Mouse (Mus musculus): Measurements from ENCODE around the gene Car14.
"Not testable (repeated sequence)": the region's sequence is repeated elsewhere in the genome, so short reads cannot be mapped to it uniquely, and the experiment has no call there.

Car14 gene

DNA sequence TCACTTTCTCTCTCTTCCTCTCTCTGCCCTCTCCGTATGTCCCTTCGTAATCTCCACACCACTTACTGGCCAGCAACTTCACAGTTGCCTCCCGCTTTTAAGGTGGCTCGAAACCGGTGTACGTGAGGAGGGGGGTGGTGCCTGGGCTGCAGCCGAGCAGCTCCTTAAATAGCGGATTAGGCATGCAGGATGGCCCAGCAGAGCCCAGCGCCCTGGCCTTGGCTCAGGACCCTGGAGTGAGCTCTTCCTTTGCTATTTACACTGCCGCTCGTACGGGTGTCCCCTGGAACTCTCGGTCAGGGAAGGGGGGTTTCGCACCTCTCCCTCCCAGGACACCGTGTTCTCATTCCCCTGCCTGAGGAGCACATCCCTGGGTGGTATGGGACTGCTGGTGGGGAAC lies at the start of gene Car14:
TSS of gene Car14 (minus strand) at position 124 of the 400 bp plus-strand sequence.
- DNase-seq (ENCODE audit: low spot score), result no peak

DNA sequence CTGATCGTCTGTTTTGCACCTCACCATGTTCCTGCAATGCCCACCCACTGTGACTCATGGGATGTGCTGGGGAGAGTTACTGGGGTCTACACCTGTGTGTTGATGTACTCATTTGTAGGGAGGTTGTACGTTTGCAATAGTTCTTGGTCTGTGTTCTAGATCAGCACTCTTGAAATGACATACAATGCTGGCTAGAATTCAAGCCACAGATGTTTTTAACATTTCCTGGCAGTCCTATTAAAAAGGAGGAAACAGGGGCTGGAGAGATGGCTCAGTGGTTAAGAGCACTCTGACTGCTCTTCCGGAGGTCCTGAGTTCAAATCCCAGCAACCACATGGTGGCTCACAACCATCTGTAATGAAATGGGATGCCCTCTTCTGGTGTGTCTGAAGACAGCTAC lies 49.0 kb upstream of the Car14 start:
- no peak for DNase-seq (ENCODE audit: low spot score)

DNA sequence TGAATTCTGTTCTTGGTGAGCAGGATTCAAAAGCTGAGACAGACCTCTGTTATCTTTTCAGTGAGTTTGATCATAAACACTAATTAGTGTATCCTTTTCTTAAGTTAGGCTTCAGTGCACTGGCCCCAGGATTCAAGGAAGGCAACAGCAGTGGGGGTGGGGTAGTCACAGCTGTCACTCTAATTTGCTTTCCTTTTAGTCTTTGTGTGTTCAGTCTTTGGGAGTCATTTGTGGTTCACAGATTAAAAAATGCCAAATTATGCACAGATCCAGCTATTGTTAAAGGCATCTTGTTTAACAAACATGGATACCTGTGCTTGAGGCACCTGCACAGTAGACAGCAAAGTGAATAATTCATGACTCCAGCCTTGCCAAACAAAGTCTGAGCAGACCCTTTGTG lies 48.5 kb upstream of the Car14 start:
- DNase-seq (ENCODE audit: low spot score), result no peak

DNA sequence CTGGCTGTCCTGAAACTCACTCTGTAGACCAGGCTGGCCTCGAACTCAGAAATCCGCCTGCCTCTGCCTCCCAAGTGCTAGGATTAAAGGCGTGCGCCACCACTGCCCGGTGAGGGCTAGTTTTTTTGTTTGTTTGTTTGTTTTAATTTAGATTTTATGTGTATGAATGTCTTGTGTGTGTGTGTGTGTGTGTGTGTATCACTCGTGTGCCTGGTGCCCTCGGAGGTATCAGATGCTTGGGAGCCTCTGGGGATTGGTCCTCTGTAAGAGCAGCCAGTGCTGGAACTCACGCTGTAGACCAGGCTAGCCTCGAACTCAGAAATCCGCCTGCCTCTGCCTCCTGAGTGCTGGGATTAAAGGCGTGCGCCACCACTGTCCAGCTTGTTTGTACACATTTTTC lies 47.1 kb upstream of the Car14 start:
- not testable (repeated sequence) for DNase-seq (ENCODE audit: low spot score)

DNA sequence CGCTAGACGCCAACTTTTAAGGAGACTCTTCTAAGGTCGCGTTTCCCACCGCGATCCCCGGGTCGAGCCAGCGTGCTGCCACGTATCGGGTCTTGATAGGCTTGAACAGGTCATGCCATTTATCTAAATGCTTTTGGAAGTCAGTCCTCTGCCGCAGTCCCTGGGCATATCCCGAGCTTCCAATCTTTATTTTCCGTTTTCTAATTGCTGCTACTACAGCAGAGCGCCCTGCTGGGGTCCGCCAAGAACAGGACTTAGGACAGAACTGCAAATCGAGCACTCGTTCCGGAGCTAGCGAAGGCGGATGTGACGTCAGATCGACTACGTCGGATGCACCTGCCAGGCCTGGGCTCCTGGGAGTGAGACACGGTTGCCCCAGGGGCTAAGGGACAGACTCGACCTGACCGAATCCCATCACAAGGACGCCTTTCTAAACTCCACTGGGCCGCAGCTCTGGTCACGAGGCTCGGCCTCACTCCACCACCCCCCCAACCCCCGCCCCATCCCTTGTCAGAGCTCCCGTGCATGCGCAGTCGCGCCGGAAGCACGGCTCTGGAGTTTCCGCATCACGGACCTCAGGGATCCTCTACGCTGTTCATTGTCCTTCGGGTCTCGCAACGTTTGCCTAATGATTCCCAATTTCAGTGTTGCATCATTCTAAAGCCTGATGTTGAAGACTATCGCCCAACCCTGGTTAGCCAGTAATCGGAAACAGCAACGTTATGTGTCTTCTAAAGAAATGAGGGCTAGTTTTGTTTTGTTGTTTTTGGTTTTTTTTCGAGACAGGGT lies 46.5 kb upstream of the Car14 start:
- DNase-seq (ENCODE audit: low spot score), result peak; percentile 77

DNA sequence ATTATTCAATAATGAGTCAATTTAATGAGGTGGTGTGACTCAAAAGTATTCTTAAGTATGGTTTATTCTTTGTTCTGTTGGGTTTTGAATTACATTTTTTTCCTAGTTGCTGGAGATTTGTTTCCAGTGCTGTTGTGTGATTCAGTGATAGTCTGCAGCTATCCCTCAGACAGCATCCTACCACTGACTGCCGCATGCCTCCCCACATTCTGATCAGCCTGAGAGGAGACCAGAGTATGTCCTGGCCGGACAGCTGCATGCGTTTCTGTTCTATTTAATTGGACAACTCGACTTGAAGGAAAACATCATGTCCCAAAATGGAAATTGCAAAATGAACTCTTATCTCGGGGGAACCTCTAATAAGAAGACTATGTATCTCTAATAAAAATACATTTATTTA lies 43.8 kb upstream of the Car14 start:
- DNase-seq (ENCODE audit: low spot score), result no peak

DNA sequence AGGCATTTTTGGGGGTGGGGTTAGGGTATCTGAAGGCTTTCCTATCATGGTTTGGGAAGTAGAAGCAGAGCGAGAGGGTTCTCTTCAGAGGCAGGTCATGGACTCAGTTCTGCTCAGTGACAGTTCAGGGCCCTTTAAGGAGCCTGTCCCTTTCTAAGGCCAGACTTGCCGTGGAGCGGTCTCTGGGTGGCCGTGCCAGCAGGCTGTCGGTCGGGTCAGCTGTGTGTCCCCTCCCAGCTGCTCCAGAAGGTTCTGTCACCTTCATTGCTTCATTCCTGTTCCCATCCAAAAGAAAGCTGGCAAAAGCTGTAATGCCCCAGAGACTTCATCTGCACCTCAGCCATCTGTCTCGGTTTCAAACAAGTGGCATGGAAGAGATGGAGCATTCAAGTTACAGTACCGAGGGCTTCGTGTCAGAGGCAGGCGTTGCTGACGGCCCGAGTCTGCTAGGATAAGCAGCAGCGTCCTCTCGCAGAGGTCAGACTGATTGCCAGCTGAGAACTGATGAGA lies 41.3 kb upstream of the Car14 start:
- no peak for DNase-seq (ENCODE audit: low spot score)

DNA sequence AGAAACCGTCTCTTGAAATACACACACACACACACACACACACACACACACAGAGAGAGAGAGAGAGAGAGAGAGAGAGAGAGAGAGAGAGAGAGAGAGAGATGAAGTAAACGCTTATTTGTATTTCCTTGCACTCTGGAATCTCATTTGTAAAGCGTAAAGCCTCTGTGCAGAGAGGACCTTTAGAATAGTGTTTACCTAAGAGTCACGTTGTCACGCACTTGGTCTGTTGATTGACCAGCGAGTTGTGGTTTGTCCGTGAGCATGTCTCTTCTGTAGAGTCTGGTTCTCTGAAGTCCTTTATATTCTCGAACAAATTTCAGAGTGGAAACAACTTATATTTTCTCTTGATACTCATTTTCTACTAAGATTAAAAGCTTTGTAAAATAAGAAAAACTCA lies 40.3 kb upstream of the Car14 start:
- DNase-seq (ENCODE audit: low spot score), result no peak

DNA sequence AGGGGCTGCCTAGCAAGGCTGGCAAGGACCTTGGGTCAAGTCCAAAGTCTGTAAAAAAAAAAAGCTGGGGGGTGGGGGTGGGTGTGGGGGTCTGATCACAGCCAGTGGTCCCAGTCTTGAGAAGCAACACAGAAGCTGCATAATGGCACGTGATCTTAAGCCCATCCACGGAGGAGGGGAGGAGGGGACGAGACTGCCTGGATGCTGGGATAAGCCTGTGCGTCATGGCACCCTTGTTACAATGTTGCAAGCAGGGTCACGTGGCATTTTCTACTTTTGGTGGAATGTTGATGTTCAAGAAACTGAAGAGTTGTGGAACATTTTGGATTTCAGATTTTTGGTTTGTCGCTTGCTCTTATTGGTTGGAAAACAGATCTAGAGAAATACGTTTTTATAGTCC lies 38.7 kb upstream of the Car14 start:
- DNase-seq (ENCODE audit: low spot score), result no peak

DNA sequence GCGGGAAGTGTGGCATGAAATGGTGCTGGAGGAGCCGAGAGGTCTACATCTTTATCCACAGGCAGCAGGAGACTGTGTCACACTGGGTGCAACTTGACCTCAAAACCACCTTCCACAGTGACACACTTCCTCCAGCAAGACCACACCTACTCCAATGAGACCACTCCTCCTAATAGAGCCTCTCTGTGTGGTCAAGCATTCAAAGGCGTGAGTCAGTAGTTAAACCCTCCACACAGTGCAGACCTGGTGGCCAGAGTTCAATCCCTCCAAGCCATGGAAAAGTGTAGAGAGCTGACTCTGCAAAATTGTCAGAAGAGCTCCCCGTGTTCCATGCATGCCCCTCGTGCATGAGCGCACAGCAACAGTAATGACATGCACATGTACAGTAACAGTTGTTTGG lies 38.3 kb upstream of the Car14 start:
- no peak for DNase-seq (ENCODE audit: low spot score)

DNA sequence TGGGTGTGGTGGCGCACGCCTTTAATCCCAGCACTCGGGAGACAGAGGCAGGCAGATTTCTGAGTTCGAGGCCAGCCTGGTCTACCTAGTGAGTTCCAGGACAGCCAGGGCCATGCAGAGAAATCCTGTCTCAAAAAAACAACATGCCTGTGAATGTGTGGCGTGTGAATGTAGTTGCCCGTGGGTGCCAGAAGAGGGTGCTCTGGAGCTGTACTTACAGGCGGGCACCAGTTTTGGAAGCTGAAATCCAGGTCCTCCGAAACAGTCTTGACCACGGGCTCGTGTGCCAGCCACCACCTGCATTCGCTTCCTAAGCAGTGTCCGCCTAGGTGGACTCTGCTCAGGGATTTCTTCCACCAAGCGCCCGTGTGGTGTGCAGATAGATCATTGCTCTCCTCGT lies 34.3 kb upstream of the Car14 start:
- no peak for DNase-seq (ENCODE audit: low spot score)

DNA sequence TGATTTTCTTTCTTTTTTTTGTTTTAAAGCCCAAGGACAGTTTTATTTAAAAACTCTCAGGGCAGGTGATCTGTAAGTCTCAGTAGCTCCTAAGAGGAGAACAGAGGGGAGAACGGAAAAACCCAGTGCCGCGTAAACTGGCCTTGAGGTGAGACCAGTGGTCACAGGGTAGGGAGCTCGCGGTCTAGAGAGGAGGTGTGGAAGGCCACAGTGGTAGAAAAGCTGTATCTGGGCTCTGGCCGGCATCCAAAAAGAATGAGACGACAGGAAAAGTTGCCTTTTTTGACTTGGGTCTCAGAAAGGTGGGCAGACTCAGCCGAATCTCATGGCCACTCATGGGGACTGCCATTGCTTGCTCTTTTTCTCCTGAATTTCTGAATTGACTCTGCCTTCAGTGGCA lies 33.7 kb upstream of the Car14 start:
- no peak for DNase-seq (ENCODE audit: low spot score)

DNA sequence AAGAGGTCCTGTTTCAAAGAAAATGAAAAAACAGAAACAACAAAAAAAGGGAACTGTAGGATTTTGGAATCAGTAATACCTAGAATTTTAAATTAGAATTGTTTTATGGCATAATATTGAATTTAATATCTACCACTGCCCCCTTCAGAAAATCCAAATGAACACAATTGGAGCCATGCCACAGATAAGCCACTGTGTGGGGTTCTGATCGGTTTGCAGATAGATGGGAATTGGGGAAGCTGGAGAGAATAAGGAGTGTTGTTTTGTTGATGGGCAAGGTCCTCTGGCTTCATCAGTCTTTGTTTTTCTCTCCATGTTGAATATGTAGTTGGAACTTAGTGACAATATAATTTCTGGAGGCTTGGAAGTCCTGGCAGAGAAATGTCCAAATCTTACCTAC lies 30.0 kb upstream of the Car14 start:
- DNase-seq (ENCODE audit: low spot score), result no peak

DNA sequence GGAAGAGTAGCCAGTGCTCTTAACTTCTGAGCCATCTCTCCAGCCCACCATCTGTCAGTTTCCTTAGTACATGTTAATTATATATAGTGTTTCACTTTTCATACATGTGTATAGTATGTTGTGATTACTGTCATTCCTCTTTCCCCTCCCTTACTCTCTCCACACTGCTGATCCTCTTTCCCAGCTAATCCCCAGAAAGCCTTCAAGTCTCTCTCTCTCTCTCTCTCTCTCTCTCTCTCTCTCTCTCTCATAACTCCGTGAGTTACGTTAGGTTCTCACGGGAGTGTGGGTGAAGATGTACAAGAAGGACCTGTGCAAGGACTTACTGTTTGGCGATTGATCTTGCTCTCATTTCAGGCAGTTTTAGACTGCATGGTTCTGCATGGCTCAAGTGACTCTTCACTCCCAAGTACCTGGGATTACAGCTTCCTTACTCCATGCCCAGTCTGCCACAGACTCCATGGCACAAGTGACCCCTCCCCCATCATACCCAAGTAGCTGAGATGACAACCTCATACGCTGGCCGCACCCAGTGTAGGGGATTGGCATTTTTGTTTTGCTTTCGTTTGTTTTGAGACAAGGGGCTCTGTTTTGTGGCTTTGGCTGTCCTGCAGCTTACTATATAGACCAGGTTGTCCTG lies 28.7 kb upstream of the Car14 start:
- no peak for DNase-seq (ENCODE audit: low spot score)

DNA sequence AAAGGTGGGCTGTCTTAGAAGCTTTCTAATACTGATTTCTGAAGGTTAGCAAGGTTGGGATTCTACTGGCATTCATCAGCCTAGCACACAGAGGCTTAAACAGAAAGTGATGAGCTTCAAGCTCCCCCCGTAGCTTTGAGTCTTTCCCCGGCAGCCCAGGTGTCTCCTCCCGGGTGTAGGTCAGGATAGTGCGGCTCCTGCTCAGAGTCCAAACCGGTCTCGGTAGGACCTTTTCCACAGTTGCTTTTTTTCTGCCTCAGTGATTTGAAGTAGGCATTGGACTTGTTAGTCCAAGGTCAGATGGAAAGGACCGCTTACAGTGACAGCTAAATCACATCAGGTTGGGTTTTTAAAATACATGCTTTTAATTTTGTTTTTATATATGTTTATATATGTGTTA lies 28.1 kb upstream of the Car14 start:
- DNase-seq (ENCODE audit: low spot score), result no peak

DNA sequence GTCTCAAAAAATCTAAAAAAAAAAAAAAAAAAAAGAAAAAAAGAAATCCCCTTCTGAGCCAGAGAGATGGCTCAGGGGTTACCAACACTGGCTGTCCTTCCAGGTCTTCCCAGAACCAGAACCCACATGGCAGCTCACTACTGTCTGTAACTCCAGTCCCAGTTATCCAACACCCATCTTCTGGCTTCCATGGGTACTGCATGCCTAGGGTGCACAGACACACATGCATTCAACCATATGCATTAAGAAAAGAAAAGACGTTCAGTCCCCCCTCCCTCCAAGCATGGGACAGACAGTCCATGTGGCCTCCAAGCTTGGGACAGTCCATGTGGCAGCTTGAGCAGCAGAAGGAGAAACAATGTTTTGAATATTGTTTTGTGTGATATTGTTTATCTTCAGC lies 27.7 kb upstream of the Car14 start:
- no peak for DNase-seq (ENCODE audit: low spot score)

DNA sequence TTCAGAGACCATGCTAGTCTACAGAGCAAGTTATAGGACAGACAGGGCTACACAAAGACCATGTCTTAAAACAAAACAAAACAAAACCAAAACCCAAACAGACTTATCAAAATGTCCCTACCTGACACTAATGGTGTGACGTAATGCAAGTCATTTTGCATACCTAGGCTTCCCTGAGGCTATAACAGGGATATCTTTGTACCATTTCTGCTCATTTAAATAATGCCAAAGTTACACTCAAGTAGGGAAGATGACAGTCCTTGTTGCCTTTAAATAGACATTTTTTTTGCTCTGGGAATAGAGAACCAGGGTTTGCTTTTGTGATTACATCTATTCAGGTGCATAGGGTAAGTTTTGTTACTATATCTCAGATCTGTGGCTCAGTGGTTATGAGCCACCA lies 27.0 kb upstream of the Car14 start:
- no peak for DNase-seq (ENCODE audit: low spot score)

DNA sequence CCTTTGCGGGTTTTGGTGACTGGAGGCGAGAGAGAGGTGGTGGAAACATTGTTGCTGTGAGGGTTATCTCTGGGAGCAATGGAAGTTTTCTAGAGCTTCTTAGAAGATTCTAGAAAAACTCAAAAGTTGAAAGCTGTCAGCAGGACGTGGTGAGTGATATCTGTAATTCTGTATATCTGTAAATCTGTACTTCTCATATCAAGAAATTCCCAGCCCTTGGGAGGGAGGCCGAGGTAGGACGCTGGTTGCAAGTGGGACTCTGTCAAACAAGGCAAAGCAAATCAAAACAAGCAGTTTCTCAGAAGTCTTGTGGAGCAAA lies 25.9 kb upstream of the Car14 start:
- no peak for DNase-seq (ENCODE audit: low spot score)

DNA sequence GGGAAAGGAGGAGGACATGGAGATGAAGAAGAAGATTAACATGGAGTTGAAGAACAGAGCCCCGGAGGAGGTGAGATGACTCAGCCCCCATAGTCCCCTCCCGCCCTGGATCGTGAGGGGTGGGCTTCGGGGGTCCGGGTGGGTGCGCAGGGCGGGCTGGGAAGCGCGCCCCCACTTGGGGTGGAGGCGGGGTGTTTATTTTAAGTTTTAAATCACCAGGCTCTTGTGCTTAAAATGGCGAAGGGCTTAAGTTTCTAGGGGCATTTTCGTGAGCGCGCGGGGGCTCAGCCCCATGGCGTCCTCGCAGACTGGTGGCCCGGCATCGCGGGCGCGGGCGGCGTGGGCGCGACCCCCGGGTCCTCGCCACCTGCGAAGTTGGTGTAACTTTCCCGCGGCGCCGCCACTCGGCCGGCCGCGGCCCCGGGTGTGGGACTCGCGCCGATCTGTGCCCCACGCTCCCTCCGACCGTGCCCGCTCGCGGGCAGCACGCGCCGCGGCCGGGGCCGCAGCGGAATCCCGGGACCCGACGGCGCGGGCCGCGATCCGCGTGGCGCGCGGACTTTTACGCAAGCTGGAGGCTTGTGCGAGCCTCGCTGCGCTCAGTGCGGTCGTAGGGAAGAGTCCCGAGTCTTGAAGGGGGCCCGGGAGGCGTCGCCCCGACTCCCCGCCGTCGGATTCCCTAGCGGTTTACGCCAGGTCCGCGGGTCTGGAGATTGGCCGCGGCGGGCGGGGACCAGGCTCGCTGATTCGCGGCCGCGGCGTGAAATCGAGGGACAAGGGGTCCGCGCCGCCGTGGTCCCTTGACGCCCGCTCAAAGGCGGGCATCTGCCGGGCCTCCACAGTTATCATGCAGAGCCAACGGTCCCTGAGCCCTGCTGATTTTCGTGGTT lies 25.3 kb upstream of the Car14 start:
- peak; percentile 43 for DNase-seq (ENCODE audit: low spot score)

DNA sequence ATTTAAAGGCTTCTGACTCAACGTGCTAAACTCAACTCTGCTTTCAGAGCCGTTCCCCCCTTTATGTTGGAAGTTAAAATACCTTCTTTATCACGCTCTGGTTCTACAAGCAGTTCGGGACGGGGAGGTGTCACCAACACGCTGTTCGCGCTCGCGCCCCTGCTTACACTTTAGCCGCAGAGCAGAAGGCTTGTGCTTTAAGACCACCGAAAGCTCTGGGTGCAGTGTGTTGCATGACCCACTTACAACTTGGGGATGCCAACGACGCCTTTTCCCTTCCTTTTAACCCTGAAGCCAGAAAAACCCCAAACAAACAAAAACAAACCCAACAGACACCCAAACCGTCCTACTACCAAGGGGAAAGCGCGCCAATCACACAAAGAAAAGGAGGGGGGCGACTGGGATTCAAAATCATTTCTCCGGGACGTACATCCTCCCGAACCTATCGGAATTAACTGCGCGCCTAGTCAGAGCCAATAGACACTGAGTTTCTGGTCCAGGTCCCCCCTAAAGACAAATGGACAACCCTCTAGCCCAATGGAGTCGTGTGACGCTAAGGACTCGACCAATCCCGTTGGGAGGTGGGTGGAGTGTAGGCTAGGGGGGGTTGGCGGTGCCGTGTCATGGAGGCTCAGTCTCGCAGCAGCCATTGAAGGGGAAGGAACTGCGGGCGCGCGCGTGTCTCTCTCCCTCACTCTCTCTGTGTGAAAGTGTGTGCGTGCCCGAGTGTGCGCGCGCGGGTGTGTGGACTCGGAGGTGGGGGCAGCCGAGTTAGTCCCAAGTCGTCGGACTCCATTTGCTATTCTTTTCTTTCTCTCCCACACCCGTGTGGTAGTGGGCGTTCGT lies 24.4 kb upstream of the Car14 start, which contains the start of gene Anp32e:
TSS of gene Anp32e (plus strand) at position 589 of the 846 bp plus-strand sequence.
- DNase-seq (ENCODE audit: low spot score), result peak; percentile 91

DNA sequence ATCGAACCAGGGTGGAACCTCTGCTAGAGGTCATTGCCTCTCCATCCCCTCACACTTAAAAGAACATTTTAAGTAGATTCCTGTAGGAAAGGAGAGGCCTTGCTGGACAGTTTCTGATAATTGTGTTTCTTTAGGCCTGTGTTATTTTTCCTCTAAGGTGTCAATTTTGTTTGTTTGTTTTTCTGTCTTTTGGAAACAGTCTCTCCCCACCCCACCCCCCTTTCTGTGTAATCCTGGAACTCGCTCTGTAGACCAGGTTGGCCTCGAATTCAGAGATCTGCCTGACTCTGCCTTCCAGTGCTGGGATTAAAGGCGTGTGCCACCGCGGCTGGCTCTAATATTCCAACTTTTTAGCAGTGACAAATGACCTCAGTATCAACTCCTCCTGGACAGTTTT lies 23.8 kb upstream of the Car14 start:
- DNase-seq (ENCODE audit: low spot score), result no peak

DNA sequence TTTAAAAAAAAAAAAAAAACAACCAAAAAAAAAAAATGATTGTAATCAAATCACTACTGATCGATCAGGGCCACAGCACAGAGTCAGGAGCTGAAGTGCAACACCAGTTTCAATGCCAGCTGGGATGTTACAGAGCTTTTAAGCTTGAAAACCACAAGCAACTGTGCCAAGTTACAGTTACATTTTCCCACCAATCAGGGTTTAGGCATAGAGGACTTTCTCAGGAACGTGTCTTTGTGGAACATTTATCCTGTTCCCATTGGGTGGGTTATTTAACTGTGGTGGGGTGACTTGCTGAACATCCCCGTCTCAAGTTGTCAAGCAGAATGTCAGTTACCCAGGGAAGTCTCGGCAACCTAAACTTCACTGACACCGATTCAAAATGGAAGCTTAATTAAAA lies 20.6 kb upstream of the Car14 start:
- DNase-seq (ENCODE audit: low spot score), result no peak
